Mouse (Mus musculus): ENCODE measurements at regions not wholly inside any gene's neighbourhood (a gene's known extent, or its start where the extent isn't known, plus 50 kb on each side); places are given as distances from the start of the nearest gene placed in this dataset.

DNA sequence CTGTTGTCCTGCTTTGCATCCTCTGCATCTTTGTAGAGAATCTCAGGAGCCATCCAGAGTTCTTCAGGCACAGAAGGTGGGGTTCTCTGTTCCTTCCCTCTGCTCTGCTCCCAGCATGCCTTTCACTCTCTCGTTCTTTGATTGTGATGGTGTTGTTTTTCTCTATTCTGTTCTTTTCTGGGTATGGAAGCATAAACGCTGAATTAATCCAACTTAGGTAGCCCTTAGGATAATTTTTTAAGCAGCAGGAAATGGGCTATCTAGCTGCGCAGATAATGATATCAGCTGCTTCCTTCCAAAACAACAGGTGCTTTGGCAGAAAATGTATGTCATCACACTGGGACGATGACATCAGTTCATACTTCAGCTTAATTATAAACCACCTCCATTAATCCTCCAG is 395.8 kb upstream of the Plscr5 start:
- Histone ChIP-seq H3K4me3 (no peak overlapping the region), H3K27ac (no peak overlapping the region)
- no peak for DNase-seq
- TF ChIP-seq CTCF (IDR thresholded peaks at IDR 0.05), result no peak
- intact Hi-C loops (cut with DNase I), result no loop called here

DNA sequence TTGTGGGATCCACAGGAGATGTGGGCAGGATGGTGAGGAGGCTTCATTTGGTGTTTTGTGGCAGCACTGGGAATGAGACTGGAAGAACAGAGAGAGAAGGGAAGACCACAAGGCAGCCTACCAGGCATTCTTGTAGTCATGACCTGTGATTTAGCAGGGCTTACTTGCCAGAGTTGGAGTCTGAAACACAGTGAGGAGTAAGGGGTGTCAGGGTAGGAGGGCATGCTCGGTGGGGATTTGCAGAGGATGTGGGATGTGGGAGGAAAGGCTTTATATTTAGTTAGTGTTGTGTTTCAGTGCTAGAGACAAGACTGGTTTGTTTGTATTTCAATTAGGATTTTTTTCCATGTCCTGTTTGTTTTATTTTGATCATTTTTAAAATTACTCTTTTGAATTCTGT is 387.3 kb upstream of the Zic1 start:
- Histone ChIP-seq H3K27ac (no peak overlapping the region), H3K4me3 (no peak overlapping the region)
- intact Hi-C loops (cut with DNase I), result no loop called here
- no peak for TF ChIP-seq CTCF (IDR thresholded peaks at IDR 0.05)
- DNase-seq, result no peak

DNA sequence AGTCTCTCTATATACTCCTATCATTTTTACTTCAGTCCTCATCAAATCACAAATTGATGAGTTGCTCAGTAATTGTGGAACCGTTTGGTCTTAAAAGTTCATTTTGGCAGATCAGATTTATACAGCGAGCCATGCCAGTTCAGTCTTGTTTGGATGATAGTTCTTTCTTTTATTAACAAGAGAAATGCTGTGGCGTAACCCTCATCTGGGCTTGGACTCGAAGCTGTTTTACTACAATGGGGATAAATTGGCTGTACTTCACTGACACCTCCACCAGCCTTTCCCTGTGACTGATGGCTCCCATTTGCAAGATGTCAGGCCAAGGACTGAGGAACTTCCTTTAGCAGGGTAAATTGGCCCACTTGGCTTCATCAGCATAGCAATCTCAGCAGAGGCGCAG is 345.5 kb upstream of the Zic1 start:
- no peak for TF ChIP-seq CTCF (IDR thresholded peaks at IDR 0.05)
- H3K27ac ChIP-seq, result no peak overlapping the region
- intact Hi-C loops (cut with DNase I), result no loop called here
- DNase-seq, result no peak
- no peak overlapping the region for H3K4me3 ChIP-seq

DNA sequence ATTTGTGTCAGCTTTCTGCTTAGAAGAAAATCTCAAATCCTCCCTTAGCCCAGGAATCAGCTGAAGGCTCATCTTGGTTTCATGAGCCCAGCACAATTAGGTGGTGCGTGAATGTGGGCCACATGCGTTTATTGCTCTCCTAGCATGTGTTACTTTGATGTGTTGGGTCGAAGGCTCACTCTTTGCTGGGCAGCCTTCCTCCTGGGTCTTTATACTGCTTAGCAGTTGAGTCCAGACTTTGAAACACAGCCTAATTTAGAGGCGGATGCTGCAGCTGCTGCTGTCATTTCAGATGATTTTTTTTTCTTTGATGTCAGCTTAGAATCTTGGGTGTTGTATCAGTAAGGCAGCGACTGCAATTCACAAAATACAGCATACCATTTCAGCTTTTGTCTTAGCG is 315.2 kb upstream of the Zic1 start:
- TF ChIP-seq CTCF (IDR thresholded peaks at IDR 0.05), result no peak
- no peak overlapping the region for H3K27ac ChIP-seq
- no peak for DNase-seq
- intact Hi-C loops (cut with DNase I), result no loop called here
- H3K4me3 ChIP-seq, result no peak overlapping the region

DNA sequence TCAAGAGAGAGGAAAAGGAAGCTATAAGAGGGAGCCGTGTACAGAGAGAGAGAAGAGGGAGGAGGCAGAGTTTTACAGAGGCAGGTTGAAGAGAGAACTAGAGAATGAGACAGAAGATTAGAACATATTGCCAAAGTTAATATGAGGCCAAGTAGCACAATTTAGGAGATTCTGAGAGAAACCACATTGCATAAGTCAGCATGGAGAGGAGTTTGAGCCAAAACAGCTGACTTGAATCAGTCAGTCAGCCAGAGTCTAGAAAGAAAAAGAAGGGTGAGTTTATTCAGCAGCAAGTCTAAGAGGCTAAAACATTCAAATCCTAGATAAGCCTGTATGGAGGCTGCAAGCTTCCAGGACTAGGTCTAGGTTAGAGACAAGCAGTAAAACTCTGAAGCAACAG is 301.1 kb upstream of the Zic1 start:
- no peak overlapping the region for H3K27ac ChIP-seq
- TF ChIP-seq CTCF (IDR thresholded peaks at IDR 0.05), result no peak
- no peak overlapping the region for H3K4me3 ChIP-seq
- intact Hi-C loops (cut with DNase I), result no loop called here
- no peak for DNase-seq

DNA sequence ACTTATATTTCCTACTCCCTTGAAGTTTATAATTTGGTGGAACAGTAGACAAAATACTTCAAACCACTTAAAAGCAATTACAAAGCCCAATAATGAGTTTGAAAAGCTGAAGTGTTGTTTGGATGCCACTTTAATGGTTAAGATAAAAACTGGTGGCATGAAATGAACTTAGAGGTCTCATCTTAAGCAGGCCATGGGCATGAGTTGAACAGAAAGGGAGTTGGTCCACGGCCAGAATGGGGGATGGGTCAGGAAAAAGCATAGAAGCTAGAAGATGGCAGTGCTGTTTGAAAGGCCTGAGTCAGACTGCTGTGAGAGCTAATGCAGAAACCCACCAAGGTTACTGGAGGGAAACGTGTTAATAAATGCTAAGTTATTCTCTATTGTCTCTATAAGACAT is 294.5 kb upstream of the Zic1 start:
- no peak for TF ChIP-seq CTCF (IDR thresholded peaks at IDR 0.05)
- no peak for DNase-seq
- Histone ChIP-seq H3K4me3 (no peak overlapping the region), H3K27ac (no peak overlapping the region)
- intact Hi-C loops (cut with DNase I), result no loop called here

DNA sequence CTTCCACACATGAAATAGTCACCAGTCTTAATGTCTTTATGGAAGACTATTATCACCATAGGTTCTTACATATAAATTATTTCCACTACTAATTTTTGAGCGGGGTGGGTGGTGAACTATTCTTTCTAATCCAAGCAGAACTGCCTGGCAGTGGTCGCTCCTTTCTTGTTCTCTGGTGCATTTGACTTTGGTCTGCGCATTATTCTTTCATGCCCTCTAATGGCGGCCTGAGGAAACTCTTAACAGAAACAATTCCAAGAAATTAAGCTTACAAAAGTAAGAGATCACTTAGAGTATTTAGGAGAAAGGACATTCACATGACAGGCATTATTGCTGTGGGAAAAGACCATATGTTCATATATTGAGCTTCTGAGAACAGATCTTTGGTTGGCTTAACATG is 288.5 kb upstream of the Zic1 start:
- no peak for TF ChIP-seq CTCF (IDR thresholded peaks at IDR 0.05)
- Histone ChIP-seq H3K27ac (no peak overlapping the region), H3K4me3 (no peak overlapping the region)
- no peak for DNase-seq
- intact Hi-C loops (cut with DNase I), result no loop called here

DNA sequence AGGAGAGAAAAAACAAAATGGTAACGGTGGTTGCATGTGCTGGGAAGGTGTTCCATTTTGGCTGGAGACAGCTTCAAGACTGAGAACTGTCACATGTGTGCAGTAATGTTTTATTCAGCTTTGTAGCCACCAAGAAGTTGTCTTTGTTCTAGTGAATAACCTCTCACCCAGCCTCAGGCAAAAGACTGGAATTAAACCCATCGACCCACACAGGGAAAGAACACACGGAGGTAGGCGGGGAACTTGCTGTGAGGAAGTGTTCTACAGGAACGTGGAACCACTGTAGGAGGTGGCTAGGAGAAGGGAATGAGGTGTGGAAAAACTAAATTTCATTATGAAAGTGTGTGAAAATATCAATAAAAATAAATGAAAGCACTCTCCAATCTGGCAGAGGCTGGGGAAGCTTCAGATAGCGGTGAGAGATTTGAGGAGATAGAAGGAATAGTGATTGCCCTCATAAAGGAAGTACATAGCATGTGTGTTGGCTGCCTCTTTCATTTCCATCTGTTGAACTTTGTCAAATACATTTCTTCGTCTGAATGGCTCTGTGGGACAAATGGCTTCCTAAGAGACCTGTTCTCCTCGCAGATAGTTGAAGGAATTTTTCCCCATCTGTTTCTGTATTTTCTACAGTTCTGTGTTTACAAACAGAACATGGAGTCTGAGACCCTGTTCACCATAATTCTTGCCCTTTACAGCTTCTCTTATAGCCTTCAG is 286.9 kb upstream of the Zic1 start:
- no peak for TF ChIP-seq CTCF (IDR thresholded peaks at IDR 0.05)
- H3K27ac ChIP-seq, result no peak overlapping the region

DNA sequence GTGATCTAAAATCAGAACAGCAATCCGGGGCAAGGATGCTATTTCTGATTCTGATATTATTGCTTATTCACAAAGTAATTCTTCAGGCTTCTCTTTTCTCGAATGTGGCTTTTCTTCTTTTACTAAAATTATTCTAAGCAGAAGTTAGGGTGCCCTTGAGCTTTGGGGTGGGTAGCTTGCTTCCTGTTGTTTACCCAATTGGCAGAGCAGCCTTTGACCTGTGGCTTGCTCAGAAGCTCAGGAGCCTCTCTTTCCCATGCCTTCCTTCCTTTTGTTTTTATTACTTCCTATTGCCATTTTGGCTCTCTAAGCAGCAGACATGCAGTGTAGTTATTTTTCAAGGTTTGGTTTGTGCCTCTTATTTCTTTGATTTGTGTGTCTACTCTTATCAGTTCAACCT is 244.8 kb upstream of the Zic1 start:
- TF ChIP-seq CTCF (IDR thresholded peaks at IDR 0.05), result no peak
- intact Hi-C loops (cut with DNase I), result no loop called here
- Histone ChIP-seq H3K4me3 (no peak overlapping the region), H3K27ac (no peak overlapping the region)
- DNase-seq, result no peak

More for the DNA sequence above, 286.9 kb upstream of the Zic1 start:
- H3K4me3 ChIP-seq, result no peak overlapping the region
- intact Hi-C loops (cut with DNase I), result no loop called here
- no peak for DNase-seq

DNA sequence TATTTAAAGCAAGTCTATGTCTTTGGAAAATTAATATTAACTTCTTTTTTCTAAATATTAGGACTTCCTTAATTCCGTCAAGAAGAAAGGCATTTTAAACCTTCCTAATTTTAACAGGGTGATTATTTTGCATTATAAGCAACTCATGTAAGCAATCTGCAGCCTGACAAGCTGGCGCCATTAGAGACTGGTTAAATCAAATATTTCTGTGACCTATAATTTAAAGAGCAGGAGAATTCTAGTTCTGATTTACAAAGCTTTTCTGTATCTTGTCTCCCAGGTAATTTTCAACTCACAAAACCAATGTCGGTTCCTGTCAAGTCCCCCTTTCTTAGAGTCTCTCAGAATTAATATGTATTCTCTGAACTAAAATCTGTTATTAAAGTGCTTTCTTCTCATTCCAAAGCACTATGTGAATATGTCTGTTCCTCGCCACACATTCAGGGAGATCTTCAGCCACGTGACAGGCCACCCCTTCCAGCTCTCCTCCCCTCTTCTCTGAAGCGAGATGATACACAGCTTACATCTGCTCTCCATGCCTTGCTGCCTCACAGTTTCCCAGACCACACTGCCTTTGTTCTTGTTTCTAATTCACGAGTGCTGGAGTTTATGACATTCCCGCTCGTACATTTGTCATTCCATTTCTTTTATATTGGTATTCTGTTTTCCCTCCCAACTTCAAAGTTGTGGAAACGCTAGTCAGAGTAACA is 244.0 kb upstream of the Zic1 start:
- Histone ChIP-seq H3K4me3 (no peak overlapping the region), H3K27ac (no peak overlapping the region)
- no peak for DNase-seq
- intact Hi-C loops (cut with DNase I), result no loop called here
- no peak for TF ChIP-seq CTCF (IDR thresholded peaks at IDR 0.05)

DNA sequence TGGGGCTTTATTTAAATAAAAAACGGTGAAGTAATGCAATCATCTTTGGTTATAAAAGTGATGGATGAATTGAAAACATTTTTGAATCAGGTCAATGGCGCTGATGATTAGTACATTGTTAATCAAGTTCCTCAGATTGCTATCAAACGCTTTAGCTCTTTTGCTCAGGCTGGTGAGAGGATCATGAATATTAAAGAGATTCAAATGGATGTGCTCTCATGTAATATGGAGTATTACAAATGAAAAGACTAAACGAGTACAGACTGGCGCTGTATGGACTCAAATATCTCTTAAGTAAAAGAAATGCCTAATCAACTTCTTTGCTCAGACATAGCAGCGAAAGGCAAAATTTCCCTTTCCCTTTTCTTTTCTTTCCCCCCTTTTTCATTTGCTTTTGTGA is 236.1 kb upstream of the Zic1 start:
- intact Hi-C loops (cut with DNase I), result no loop called here
- DNase-seq, result no peak
- H3K4me3 ChIP-seq, result no peak overlapping the region
- H3K27ac ChIP-seq, result no peak overlapping the region
- no peak for TF ChIP-seq CTCF (IDR thresholded peaks at IDR 0.05)

DNA sequence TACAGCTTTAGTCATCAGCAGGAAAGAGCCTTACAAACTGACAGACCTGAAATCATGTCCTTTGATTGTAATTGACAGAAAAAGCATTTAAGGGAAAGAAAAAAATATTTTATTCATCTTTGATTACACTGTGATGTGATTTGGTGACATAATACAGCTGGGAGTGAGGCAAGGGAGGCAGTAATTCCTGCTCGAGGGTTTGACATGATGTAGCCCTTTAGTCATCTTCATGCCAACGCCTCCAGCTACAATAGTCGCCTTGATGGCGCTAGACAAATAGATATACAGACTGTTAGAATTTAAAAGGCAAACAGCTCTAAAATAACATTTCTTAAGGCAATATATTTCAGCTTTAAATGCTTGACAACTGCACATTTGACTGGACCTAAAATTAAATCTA is 226.3 kb upstream of the Zic1 start:
- H3K27ac ChIP-seq, result no peak overlapping the region
- TF ChIP-seq CTCF (IDR thresholded peaks at IDR 0.05), result no peak
- intact Hi-C loops (cut with DNase I), result no loop called here
- DNase-seq, result no peak
- H3K4me3 ChIP-seq, result no peak overlapping the region

DNA sequence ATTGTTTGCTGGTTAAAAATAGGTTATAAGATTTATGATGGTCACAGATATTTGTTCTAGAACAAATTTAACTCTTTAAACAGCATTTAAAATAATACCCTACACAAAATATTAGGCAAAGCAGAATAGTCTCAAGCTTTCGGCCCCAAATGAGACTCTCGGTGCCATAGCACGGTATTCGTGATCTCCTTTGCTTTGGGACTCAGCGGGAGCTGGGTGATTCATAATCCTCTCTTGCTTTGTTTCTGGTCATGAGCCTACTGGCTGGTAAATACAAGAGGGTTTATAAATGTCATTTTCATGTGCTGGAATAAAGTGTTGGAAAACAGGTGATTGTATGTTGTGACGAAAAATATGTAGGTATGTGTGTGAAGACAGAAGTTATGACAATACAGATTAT is 223.1 kb upstream of the Zic1 start:
- H3K27ac ChIP-seq, result no peak overlapping the region
- no peak for DNase-seq
- no peak for TF ChIP-seq CTCF (IDR thresholded peaks at IDR 0.05)
- intact Hi-C loops (cut with DNase I), result no loop called here
- H3K4me3 ChIP-seq, result no peak overlapping the region

DNA sequence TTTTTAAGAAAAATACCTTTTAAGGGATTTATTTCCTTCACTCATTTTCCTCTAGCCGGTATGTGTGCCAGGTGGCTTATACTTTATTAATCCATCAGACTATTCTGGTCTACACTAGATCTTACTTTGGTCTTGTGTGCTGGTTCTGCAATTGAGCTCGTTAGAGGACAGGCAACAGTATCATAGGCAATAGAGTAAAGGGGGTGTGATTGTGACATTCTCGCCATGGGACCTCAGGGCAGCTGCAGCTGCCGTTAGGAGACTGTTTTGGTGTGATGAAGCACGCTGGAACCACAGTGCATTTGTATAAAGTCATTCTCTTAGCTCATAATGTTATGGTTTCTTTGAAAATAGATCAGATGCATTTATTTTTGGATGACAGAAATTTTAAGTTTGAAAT is 222.3 kb upstream of the Zic1 start:
- no peak for TF ChIP-seq CTCF (IDR thresholded peaks at IDR 0.05)

More for the DNA sequence above, 222.3 kb upstream of the Zic1 start:
- intact Hi-C loops (cut with DNase I), result no loop called here
- no peak for DNase-seq
- H3K4me3 ChIP-seq, result no peak overlapping the region
- no peak overlapping the region for H3K27ac ChIP-seq
